Mouse (Mus musculus): Measurements from ENCODE around the gene Nampt.

Nampt gene

DNA sequence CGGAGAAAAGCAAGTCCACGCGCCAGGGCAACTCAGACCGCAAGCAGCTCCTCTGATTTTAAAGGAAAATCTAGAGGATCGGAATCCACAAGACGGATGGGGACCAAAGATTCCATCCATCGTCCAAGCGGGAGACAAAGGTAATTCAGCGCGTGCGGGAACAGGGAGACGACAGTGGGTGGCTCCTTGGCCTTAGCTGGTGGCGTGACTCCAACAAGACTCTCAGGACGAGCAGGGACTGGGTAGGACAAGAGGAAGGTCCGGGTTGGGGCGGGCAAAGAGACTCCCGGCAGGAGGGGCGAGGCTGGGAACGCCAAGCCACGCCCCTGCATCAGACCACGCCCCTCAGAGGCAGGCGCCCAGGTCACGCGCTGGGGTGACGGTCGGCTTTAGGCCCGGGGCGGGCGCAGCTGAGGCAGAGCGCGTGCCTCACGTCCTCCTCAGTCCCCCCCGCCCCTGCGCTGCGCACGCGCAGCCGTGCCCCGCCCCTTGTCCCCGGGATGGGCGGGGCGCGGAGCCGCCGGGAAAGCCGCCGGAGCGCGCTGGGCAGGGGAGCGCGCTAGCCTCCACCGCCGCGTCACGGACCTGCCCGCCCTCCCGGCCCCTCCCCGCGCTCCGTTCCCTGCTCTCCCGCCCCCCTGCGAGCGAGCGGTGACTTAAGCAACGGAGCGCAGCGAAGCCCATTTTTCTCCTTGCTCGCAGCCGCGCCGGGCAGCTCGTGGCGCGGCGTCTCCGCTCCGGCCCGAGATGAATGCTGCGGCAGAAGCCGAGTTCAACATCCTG is 669 bp downstream of the Nampt start:
- Histone ChIP-seq H3K4me3 (replicated peaks; ENCODE audit: low read length) (peak overlapping the region; percentile 94), H3K4me1 (replicated peaks; ENCODE audit: low read depth, low read length) (peaks cover 46% of the 10 kb centered on the region), H3K9me3 (ENCODE audit: low read length) (no peaks in the 10 kb centered on the region), H3K27me3 (ENCODE audit: insufficient read depth, low read length) (no peaks in the 10 kb centered on the region), H3K36me3 (ENCODE audit: insufficient read depth, low read length) (peaks cover 19% of the 10 kb centered on the region)
- TF ChIP-seq NANOG (IDR thresholded peaks at IDR 0.05; ENCODE audit: borderline replicate concordance, low read length), result no peak
- TF ChIP-seq CTCF (conservative IDR thresholded peaks at IDR 0.05; ENCODE audit: low read length), result no peak
- no peak for TF ChIP-seq POU5F1 (IDR thresholded peaks at IDR 0.05; ENCODE audit: borderline replicate concordance, low read length)

DNA sequence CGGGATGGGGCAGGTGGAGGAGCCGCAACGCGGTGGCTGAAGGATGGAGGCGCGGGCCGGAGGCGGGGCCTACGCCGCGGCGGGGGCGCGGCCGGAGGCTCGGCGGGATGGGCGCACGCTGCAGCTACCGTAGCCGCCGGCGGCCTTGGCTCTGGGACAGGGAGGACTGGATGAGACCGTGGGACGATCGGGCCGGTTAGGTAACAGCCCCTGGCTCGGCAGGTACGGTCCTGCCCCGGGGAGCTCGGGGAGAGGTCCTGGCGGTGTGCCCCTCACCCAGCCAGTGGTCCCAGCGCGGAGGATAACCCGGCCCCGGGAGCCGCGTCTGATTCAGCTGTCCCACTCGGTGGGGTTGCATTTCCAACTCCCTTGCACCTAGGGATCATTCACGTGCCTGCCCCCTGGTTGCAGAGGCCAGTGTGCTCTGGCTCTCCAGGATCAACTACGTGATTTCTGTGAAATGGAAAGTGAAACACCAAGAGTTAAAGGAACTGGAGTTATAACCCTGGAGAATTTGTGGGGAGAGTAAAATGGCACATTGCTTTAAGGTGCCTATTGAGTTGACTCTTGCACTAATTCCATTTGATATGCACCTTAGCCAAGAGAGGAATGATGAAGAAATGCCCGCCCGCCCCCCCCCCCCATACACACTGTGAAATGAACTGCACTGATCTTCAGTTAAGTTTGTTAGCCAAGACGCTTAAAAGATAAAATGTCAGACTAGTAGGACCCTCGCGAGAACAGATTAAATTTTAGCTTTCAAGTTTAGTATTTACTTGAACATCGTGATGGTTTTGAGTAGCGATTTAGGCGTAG is 1.6 kb downstream of the Nampt start:
- TF ChIP-seq CTCF (conservative IDR thresholded peaks at IDR 0.05; ENCODE audit: low read length) (no peak), NANOG (IDR thresholded peaks at IDR 0.05; ENCODE audit: borderline replicate concordance, low read length) (no peak), POU5F1 (IDR thresholded peaks at IDR 0.05; ENCODE audit: borderline replicate concordance, low read length) (no peak)
- H3K27me3 ChIP-seq (ENCODE audit: insufficient read depth, low read length), result no peaks in the 10 kb centered on the region
- peaks cover 54% of the 10 kb centered on the region for H3K4me1 ChIP-seq (replicated peaks; ENCODE audit: low read depth, low read length)
- peaks cover 26% of the 10 kb centered on the region for H3K36me3 ChIP-seq (ENCODE audit: insufficient read depth, low read length)
- H3K4me3 ChIP-seq (replicated peaks; ENCODE audit: low read length), result peak overlapping the region; percentile 94
- no peaks in the 10 kb centered on the region for H3K9me3 ChIP-seq (ENCODE audit: low read length)

DNA sequence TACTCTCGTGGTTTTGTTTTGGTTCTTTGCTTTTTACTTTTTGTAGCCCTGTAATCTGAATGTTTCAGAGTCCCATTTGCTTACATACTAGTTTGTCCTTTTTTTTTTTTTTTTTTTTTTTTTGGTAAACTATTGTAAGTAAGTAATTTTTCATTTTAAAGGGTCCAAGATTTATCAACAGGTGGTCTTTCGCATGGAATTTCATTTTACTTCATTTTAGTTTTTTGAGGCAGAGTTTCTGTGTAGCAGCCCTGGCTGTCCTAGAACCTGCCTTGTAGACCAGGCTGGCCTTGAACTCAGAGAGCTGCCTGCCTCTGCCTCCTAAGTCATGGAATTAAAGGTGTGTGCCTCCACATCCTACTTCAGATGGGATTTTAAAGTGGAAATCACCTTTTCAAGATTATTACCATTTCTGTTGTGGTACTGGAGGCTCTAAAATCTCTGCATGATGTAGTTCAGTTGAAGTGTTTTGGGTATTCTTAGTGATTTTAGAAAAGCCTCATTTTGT is 2.2 kb downstream of the Nampt start:
- TF ChIP-seq NANOG (IDR thresholded peaks at IDR 0.05; ENCODE audit: borderline replicate concordance, low read length), result no peak
- no peak for TF ChIP-seq POU5F1 (IDR thresholded peaks at IDR 0.05; ENCODE audit: borderline replicate concordance, low read length)
- no peak for TF ChIP-seq CTCF (conservative IDR thresholded peaks at IDR 0.05; ENCODE audit: low read length)
- H3K27me3 ChIP-seq (ENCODE audit: insufficient read depth, low read length), result no peaks in the 10 kb centered on the region

DNA sequence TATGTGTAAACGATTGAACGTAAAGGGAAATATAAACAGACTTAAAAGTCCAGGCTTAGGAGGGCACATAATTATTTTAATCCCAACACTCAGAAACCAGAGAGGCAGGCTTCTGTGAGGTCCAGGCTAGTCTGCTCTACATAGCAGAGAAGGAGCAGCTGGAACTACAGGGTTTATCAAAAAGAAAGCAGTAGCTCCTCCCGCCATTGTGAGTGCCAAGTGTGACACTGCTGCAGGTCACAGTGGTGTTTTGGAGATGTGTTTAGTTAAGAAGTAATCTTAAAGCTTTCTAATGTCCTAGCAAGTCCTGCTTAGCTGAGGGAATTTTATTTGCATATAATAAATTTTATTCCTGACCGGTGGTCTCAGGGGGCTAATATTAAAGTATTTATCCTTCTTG is 2.7 kb downstream of the Nampt start:
- Histone ChIP-seq H3K27me3 (ENCODE audit: insufficient read depth, low read length) (no peaks in the 10 kb centered on the region), H3K4me1 (replicated peaks; ENCODE audit: low read depth, low read length) (peaks cover 65% of the 10 kb centered on the region), H3K4me3 (replicated peaks; ENCODE audit: low read length) (peak overlapping the region; percentile 94), H3K9me3 (ENCODE audit: low read length) (no peaks in the 10 kb centered on the region), H3K36me3 (ENCODE audit: insufficient read depth, low read length) (peaks cover 31% of the 10 kb centered on the region)
- TF ChIP-seq CTCF (conservative IDR thresholded peaks at IDR 0.05; ENCODE audit: low read length) (no peak), NANOG (IDR thresholded peaks at IDR 0.05; ENCODE audit: borderline replicate concordance, low read length) (no peak), POU5F1 (IDR thresholded peaks at IDR 0.05; ENCODE audit: borderline replicate concordance, low read length) (no peak)

More for the DNA sequence above, 2.2 kb downstream of the Nampt start:
- Histone ChIP-seq H3K4me1 (replicated peaks; ENCODE audit: low read depth, low read length) (peaks cover 61% of the 10 kb centered on the region), H3K9me3 (ENCODE audit: low read length) (no peaks in the 10 kb centered on the region), H3K36me3 (ENCODE audit: insufficient read depth, low read length) (peaks cover 31% of the 10 kb centered on the region), H3K4me3 (replicated peaks; ENCODE audit: low read length) (peak overlapping the region; percentile 94)

DNA sequence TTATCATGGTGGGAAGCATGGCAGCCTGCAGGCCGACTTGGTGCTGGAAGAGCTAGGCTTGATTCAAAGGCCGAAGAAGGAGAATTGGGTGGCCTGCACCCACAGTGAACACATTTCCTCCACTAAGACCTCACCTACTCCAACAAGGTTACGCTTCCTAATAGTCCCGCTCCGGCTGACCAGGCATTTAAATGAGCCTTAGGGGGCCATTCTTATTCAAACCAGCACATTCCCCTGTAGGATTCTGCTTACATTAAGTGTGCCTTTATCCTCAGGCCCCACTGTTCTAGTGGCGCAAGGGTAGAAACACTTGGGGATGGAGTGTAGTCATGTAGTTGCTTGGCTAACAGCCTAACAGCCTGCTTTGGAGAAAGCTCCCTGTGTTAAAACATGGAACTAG is 5.2 kb downstream of the Nampt start:
- H3K36me3 ChIP-seq (ENCODE audit: insufficient read depth, low read length), result peaks cover 54% of the 10 kb centered on the region
- H3K4me1 ChIP-seq (replicated peaks; ENCODE audit: low read depth, low read length), result peaks cover 75% of the 10 kb centered on the region
- no peak for TF ChIP-seq CTCF (conservative IDR thresholded peaks at IDR 0.05; ENCODE audit: low read length)
- TF ChIP-seq NANOG (IDR thresholded peaks at IDR 0.05; ENCODE audit: borderline replicate concordance, low read length), result peak; percentile 44; the same call in 1 of the 2 replicates
- peak; percentile 96 for TF ChIP-seq POU5F1 (IDR thresholded peaks at IDR 0.05; ENCODE audit: borderline replicate concordance, low read length)

DNA sequence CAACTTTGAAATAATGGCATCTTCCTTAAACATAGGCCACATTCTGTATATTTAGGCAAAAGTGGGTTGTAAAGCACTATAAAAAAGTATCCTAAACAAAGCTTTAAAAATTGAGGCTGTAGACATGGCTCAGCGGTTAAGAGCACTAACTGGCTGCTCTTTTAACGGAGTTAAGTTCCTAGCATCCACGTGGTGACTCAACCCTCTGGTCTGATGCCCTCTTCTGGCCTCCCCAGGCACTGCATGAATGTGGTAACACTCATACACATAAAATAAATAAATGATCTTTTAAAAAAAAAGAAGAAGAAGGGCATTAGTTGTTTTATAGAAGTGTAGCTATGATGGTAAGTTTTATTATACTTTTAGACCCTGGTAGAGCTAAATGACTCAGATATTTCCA is 7.6 kb downstream of the Nampt start:
- TF ChIP-seq POU5F1 (IDR thresholded peaks at IDR 0.05; ENCODE audit: borderline replicate concordance, low read length) (no peak), CTCF (conservative IDR thresholded peaks at IDR 0.05; ENCODE audit: low read length) (peak; percentile 76)
- Histone ChIP-seq H3K36me3 (ENCODE audit: insufficient read depth, low read length) (peaks cover 77% of the 10 kb centered on the region), H3K4me3 (replicated peaks; ENCODE audit: low read length) (0 out of 2 replicates have a peak overlapping the region, but pooled peaks have one; percentile 24)

More for the DNA sequence above, 5.2 kb downstream of the Nampt start:
- H3K9me3 ChIP-seq (ENCODE audit: low read length), result no peaks in the 10 kb centered on the region
- no peaks in the 10 kb centered on the region for H3K27me3 ChIP-seq (ENCODE audit: insufficient read depth, low read length)
- H3K4me3 ChIP-seq (replicated peaks; ENCODE audit: low read length), result peak overlapping the region; percentile 94

DNA sequence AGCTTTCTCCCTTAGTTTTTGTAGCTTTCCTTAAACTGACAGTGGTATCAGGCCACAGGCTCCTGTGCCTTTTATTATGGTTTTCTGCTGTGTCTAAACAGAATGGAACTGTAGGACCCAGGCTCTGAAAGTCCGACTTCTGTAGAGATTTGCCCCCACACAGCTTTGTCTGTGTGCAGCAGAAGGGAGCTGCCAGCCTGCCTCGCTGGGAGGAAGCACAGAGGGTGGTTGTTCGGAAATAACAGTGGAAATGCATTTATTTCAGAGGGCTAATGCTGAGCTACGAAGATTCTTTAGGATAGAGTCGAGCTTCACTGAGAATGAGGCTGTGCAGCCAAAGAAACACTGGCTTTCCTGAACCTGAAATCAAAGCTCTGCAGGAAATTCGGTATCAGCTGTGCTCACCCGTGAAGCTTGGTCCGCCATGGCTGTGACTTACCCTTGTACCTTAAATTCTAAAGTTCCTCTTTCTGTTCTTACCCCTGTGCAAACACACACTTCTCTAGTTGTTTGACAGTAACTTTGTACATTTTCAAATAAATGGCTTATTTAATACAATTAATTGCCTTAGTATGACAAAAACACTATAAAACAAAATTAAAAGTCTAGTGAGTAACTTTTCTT is 8.9 kb downstream of the Nampt start:
- no peak overlapping the region for H3K4me3 ChIP-seq (replicated peaks; ENCODE audit: low read length)
- H3K36me3 ChIP-seq (ENCODE audit: insufficient read depth, low read length), result peaks cover 79% of the 10 kb centered on the region
- H3K9me3 ChIP-seq (ENCODE audit: low read length), result no peaks in the 10 kb centered on the region
- no peaks in the 10 kb centered on the region for H3K27me3 ChIP-seq (ENCODE audit: insufficient read depth, low read length)
- H3K4me1 ChIP-seq (replicated peaks; ENCODE audit: low read depth, low read length), result peaks cover 68% of the 10 kb centered on the region
- TF ChIP-seq POU5F1 (IDR thresholded peaks at IDR 0.05; ENCODE audit: borderline replicate concordance, low read length) (no peak), NANOG (IDR thresholded peaks at IDR 0.05; ENCODE audit: borderline replicate concordance, low read length) (no peak), CTCF (conservative IDR thresholded peaks at IDR 0.05; ENCODE audit: low read length) (no peak)

More for the DNA sequence above, 7.6 kb downstream of the Nampt start:
- H3K4me1 ChIP-seq (replicated peaks; ENCODE audit: low read depth, low read length), result peaks cover 72% of the 10 kb centered on the region
- no peaks in the 10 kb centered on the region for H3K9me3 ChIP-seq (ENCODE audit: low read length)
- no peaks in the 10 kb centered on the region for H3K27me3 ChIP-seq (ENCODE audit: insufficient read depth, low read length)
